Mouse (Mus musculus): ENCODE data around the gene Slc40a1. TPM values are rescaled to one million over a fixed set of nuclear protein-coding genes. Genes with fewer than 3 reads are reported as not detected.

Slc40a1 gene
- 1,000 to 10,000 TPM in 2 of 26 experiments, 100 to 1,000 TPM in 10, 10 to 100 TPM in 13, 1 to 10 TPM in 1; 8.8 to 1,147 (median 57.2) TPM for total RNA-seq (2018; cell fraction: chromatin; rRNA removed)
- total RNA-seq (2018; cell fraction: cytosol; rRNA removed) = 100 to 1,000 TPM in 18 of 26 experiments, 10 to 100 TPM in 8; 58.2 to 1,000 (median 243) TPM
- total RNA-seq (2018; cell fraction: nucleus; rRNA removed) = 1,000 to 10,000 TPM in 2 of 26 experiments, 100 to 1,000 TPM in 13, 10 to 100 TPM in 11; 23.5 to 1,357 (median 156) TPM
- 393 to 687 TPM (median 472 TPM) in 3 replicates for polyA plus RNA-seq (2018)

- H3K36me3 ChIP-seq (ENCODE audit: inconsistent target) = no peaks in the 10 kb centered on the region
- H3K4me3 ChIP-seq (ENCODE audit: inconsistent target) = peak within 1 kb of the TSS; percentile 87
- WGBS (ENCODE audit: missing documents) = 70% methylated on average over 9 of the region's 9 CpGs
- H3K79me2 ChIP-seq (ENCODE audit: inconsistent target) = peaks cover 39% of the 10 kb centered on the region; the same call in 1 of the 2 replicates
- H3K27ac ChIP-seq = peak within 1 kb of the TSS; percentile 69
These were observed at the start of gene Slc40a1 for GRCm38 (mm10) chr1:45926393-45926763. TSS of gene Slc40a1 (minus strand) at chr1:45926523.

- WGBS (ENCODE audit: missing documents) = 69% methylated on average over 4 of the region's 4 CpGs
- no peaks in the 10 kb centered on the region for H3K36me3 ChIP-seq (ENCODE audit: inconsistent target)
- no peak overlapping the region for H3K27ac ChIP-seq
- no peaks in the 10 kb centered on the region for H3K79me2 ChIP-seq (ENCODE audit: inconsistent target)
- H3K4me3 ChIP-seq (ENCODE audit: inconsistent target) = no peak overlapping the region
These were observed 45.0 kb upstream of the Slc40a1 start for GRCm38 (mm10) chr1:45971314-45971713.

- no peaks in the 10 kb centered on the region for H3K36me3 ChIP-seq (ENCODE audit: inconsistent target)
- WGBS (ENCODE audit: missing documents) = 75% methylated on average over 2 of the region's 2 CpGs
- H3K27ac ChIP-seq = no peak overlapping the region
- no peaks in the 10 kb centered on the region for H3K79me2 ChIP-seq (ENCODE audit: inconsistent target)
- H3K4me3 ChIP-seq (ENCODE audit: inconsistent target) = no peak overlapping the region
These were observed 22.7 kb upstream of the Slc40a1 start for GRCm38 (mm10) chr1:45948988-45949387.

- H3K4me3 ChIP-seq (ENCODE audit: inconsistent target) = no peak overlapping the region
- WGBS (ENCODE audit: missing documents) = 6% methylated on average over 1 of the region's 1 CpGs
- H3K79me2 ChIP-seq (ENCODE audit: inconsistent target) = no peaks in the 10 kb centered on the region
- no peak overlapping the region for H3K27ac ChIP-seq
- H3K36me3 ChIP-seq (ENCODE audit: inconsistent target) = no peaks in the 10 kb centered on the region
These were observed 21.5 kb upstream of the Slc40a1 start for GRCm38 (mm10) chr1:45947843-45948242.

- Histone ChIP-seq H3K36me3 (ENCODE audit: inconsistent target) (no peaks in the 10 kb centered on the region), H3K27ac (no peak overlapping the region), H3K79me2 (ENCODE audit: inconsistent target) (no peaks in the 10 kb centered on the region), H3K4me3 (ENCODE audit: inconsistent target) (no peak overlapping the region)
These were observed 4.8 kb upstream of the Slc40a1 start for GRCm38 (mm10) chr1:45931127-45931526.

- Histone ChIP-seq H3K4me3 (ENCODE audit: inconsistent target) (no peak overlapping the region), H3K27ac (no peak overlapping the region), H3K36me3 (ENCODE audit: inconsistent target) (no peaks in the 10 kb centered on the region), H3K79me2 (ENCODE audit: inconsistent target) (peaks cover 34% of the 10 kb centered on the region; the same call in 1 of the 2 replicates)
- 80% methylated on average over 3 of the region's 3 CpGs for WGBS (ENCODE audit: missing documents)
These were observed 588 bp upstream of the Slc40a1 start for GRCm38 (mm10) chr1:45926911-45927310.

GRCm38 (mm10) chr1:45925500-45926392, 577 bp downstream of the Slc40a1 start:
- Histone ChIP-seq H3K79me2 (ENCODE audit: inconsistent target) (peaks cover 45% of the 10 kb centered on the region; the same call in 1 of the 2 replicates), H3K27ac (peak overlapping the region; percentile 69), H3K36me3 (ENCODE audit: inconsistent target) (peaks cover 5% of the 10 kb centered on the region; the same call in 1 of the 2 replicates), H3K4me3 (ENCODE audit: inconsistent target) (peak overlapping the region; percentile 87)
- WGBS (ENCODE audit: missing documents) = 4% methylated on average over 51 of the region's 53 CpGs

- Histone ChIP-seq H3K36me3 (ENCODE audit: inconsistent target) (peaks cover 9% of the 10 kb centered on the region), H3K79me2 (ENCODE audit: inconsistent target) (peaks cover 52% of the 10 kb centered on the region; the same call in 1 of the 2 replicates), H3K27ac (peak overlapping the region; percentile 69), H3K4me3 (ENCODE audit: inconsistent target) (peak overlapping the region; percentile 87)
- WGBS (ENCODE audit: missing documents) = 2% methylated on average over 7 of the region's 7 CpGs
These were observed 1.2 kb downstream of the Slc40a1 start for GRCm38 (mm10) chr1:45925131-45925499.

GRCm38 (mm10) chr1:45924516-45924915, 1.8 kb downstream of the Slc40a1 start:
- Histone ChIP-seq H3K79me2 (ENCODE audit: inconsistent target) (peaks cover 58% of the 10 kb centered on the region; the same call in 1 of the 2 replicates), H3K36me3 (ENCODE audit: inconsistent target) (peaks cover 15% of the 10 kb centered on the region), H3K27ac (peak overlapping the region; percentile 69), H3K4me3 (ENCODE audit: inconsistent target) (peak overlapping the region; percentile 87)
- 74% methylated on average over 7 of the region's 7 CpGs for WGBS (ENCODE audit: missing documents)

- H3K36me3 ChIP-seq (ENCODE audit: inconsistent target) = peaks cover 28% of the 10 kb centered on the region
- peaks cover 66% of the 10 kb centered on the region; the same call in 1 of the 2 replicates for H3K79me2 ChIP-seq (ENCODE audit: inconsistent target)
- WGBS (ENCODE audit: missing documents) = 89% methylated on average over 4 of the region's 4 CpGs
- H3K4me3 ChIP-seq (ENCODE audit: inconsistent target) = peak overlapping the region; percentile 87
- H3K27ac ChIP-seq = peak overlapping the region; percentile 69; the same call in 1 of the 2 replicates
These were observed 3.0 kb downstream of the Slc40a1 start for GRCm38 (mm10) chr1:45923306-45923705.

- H3K36me3 ChIP-seq (ENCODE audit: inconsistent target) = peaks cover 51% of the 10 kb centered on the region
These were observed 5.6 kb downstream of the Slc40a1 start for GRCm38 (mm10) chr1:45920703-45921102.

GRCm38 (mm10) chr1:45919752-45920151, 6.6 kb downstream of the Slc40a1 start:
- Histone ChIP-seq H3K27ac (no peak overlapping the region), H3K36me3 (ENCODE audit: inconsistent target) (peaks cover 61% of the 10 kb centered on the region), H3K4me3 (ENCODE audit: inconsistent target) (no peak overlapping the region), H3K79me2 (ENCODE audit: inconsistent target) (peaks cover 64% of the 10 kb centered on the region; the same call in 1 of the 2 replicates)
- WGBS (ENCODE audit: missing documents) = 100% methylated on average over 1 of the region's 1 CpGs

More at GRCm38 (mm10) chr1:45920703-45921102, 5.6 kb downstream of the Slc40a1 start:
- H3K4me3 ChIP-seq (ENCODE audit: inconsistent target) = no peak overlapping the region
- H3K27ac ChIP-seq = no peak overlapping the region
- peaks cover 70% of the 10 kb centered on the region; the same call in 1 of the 2 replicates for H3K79me2 ChIP-seq (ENCODE audit: inconsistent target)
- 92% methylated on average over 3 of the region's 3 CpGs for WGBS (ENCODE audit: missing documents)

- Histone ChIP-seq H3K27ac (no peak overlapping the region), H3K79me2 (ENCODE audit: inconsistent target) (peaks cover 40% of the 10 kb centered on the region; the same call in 1 of the 2 replicates), H3K36me3 (ENCODE audit: inconsistent target) (peaks cover 72% of the 10 kb centered on the region), H3K4me3 (ENCODE audit: inconsistent target) (no peak overlapping the region)
- 91% methylated on average over 4 of the region's 4 CpGs for WGBS (ENCODE audit: missing documents)
These were observed 9.1 kb downstream of the Slc40a1 start for GRCm38 (mm10) chr1:45917136-45917803.

- Histone ChIP-seq H3K27ac (no peak overlapping the region), H3K4me3 (ENCODE audit: inconsistent target) (no peak overlapping the region), H3K36me3 (ENCODE audit: inconsistent target) (peaks cover 83% of the 10 kb centered on the region), H3K79me2 (ENCODE audit: inconsistent target) (peaks cover 29% of the 10 kb centered on the region; the same call in 1 of the 2 replicates)
- WGBS (ENCODE audit: missing documents) = 21% methylated on average over 2 of the region's 3 CpGs
These were observed 10.1 kb downstream of the Slc40a1 start for GRCm38 (mm10) chr1:45916174-45916573.
